Mouse (Mus musculus): ENCODE measurements around the gene Grik4.

DNA sequence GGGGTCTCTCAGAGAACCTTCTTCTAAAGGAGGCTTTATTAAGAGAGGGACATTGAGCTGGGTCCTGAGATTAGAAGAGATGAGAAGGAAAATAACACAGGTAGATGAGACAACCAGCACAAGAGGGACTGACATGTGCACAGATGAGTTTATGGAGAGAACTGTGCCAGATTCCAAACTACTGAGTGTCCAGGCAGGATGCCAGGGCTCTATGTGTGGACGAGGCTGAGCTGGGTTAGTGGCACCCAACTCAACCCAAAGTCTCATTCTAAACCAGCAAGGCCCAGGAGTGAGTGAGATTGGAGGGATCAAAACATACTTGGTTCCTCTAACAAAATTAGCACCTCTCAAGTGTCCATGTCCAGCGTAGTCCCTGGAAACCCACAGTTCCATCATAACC lies 31.1 kb downstream of the Grik4 start:
- TF ChIP-seq CTCF (IDR thresholded peaks at IDR 0.05; ENCODE audit: borderline replicate concordance, insufficient read depth, low read length) = no peak
- TF ChIP-seq POLR2A (IDR thresholded peaks at IDR 0.05; ENCODE audit: low read depth, low read length) = no peak

Data from embryonic fibroblast, embryonic 13.5 days (primary cell).